ENCODE assay signal across 42 mouse cellular contexts in genomic region chr16:16806325-16806724, GRCm38 (mm10). TPM values are rescaled to one million over a fixed set of nuclear protein-coding genes. Genes with fewer than 3 reads are reported as not detected.
"Had no signal": no experiment of that assay in that cellular context is flagged by ENCODE, and none has a peak within 500 bp of the region (broad histone marks: within the 10 kb centered on the region; RNA-seq: fewer than 3 reads in every experiment).

No protein-coding gene starts in this region.

- ATAC-seq: liver, embryonic 12.5 days; liver, postnatal 0 days; lung, postnatal 0 days; midbrain, embryonic 13.5 days; midbrain, embryonic 15.5 days; midbrain, embryonic 16.5 days had no signal

- DNase-seq: left cerebral cortex, postnatal 4 days; liver, embryonic 13.5 days; liver, postnatal 0 days; lung, adult 18-20 months; lung, adult 2 months; lung, embryonic 14.5 days; lung, postnatal 10 days; lung, postnatal 14 days; lung, postnatal 36 days; lung, postnatal 4 days; midbrain, embryonic 14.5 days had no signal

- H3K27ac ChIP-seq: limb, embryonic 10.5 days; limb, embryonic 12.5 days; limb, embryonic 13.5 days; limb, embryonic 15.5 days; liver, embryonic 12.5 days; liver, embryonic 13.5 days; liver, embryonic 14.5 days; liver, embryonic 15.5 days; lung, embryonic 15.5 days; macrophage; midbrain, embryonic 10.5 days; midbrain, embryonic 12.5 days; midbrain, embryonic 13.5 days; midbrain, embryonic 15.5 days; neural tube, embryonic 12.5 days; neural tube, embryonic 13.5 days had no signal

- H3K36me3 ChIP-seq: limb, embryonic 10.5 days; limb, embryonic 12.5 days; limb, embryonic 13.5 days; limb, embryonic 15.5 days; liver, embryonic 12.5 days; liver, embryonic 13.5 days; liver, embryonic 15.5 days; lung, embryonic 15.5 days; midbrain, embryonic 10.5 days; midbrain, embryonic 12.5 days; midbrain, embryonic 13.5 days; midbrain, embryonic 15.5 days; neural tube, embryonic 12.5 days; neural tube, embryonic 13.5 days had no signal

- H3K4me3 ChIP-seq: limb, embryonic 10.5 days; limb, embryonic 12.5 days; limb, embryonic 13.5 days; limb, embryonic 15.5 days; liver, embryonic 12.5 days; liver, embryonic 13.5 days; liver, embryonic 15.5 days; lung, embryonic 15.5 days; megakaryocyte, embryonic 14.5 days; midbrain, embryonic 10.5 days; midbrain, embryonic 12.5 days; midbrain, embryonic 13.5 days; midbrain, embryonic 15.5 days; myocyte; neural tube, embryonic 12.5 days; neural tube, embryonic 13.5 days had no signal

- H3K4me1 ChIP-seq: limb, embryonic 10.5 days; limb, embryonic 12.5 days; limb, embryonic 13.5 days; limb, embryonic 15.5 days; liver, embryonic 12.5 days; liver, embryonic 13.5 days; liver, embryonic 15.5 days; lung, embryonic 15.5 days; megakaryocyte, embryonic 14.5 days; midbrain, embryonic 10.5 days; midbrain, embryonic 12.5 days; midbrain, embryonic 13.5 days; midbrain, embryonic 15.5 days; neural tube, embryonic 12.5 days; neural tube, embryonic 13.5 days had no signal

- H3K9me3 ChIP-seq: limb, embryonic 10.5 days; limb, embryonic 12.5 days; limb, embryonic 13.5 days; limb, embryonic 15.5 days; liver, embryonic 12.5 days; liver, embryonic 13.5 days; liver, embryonic 15.5 days; lung, embryonic 15.5 days; megakaryocyte, embryonic 14.5 days; midbrain, embryonic 10.5 days; midbrain, embryonic 12.5 days; midbrain, embryonic 13.5 days; midbrain, embryonic 15.5 days; neural tube, embryonic 13.5 days had no signal

- H3K4me2 ChIP-seq: limb, embryonic 12.5 days; limb, embryonic 13.5 days; limb, embryonic 15.5 days; liver, embryonic 11.5 days; liver, embryonic 12.5 days; liver, embryonic 13.5 days; liver, embryonic 15.5 days; lung, embryonic 14.5 days; lung, embryonic 15.5 days; midbrain, embryonic 11.5 days; midbrain, embryonic 12.5 days; midbrain, embryonic 13.5 days; midbrain, embryonic 15.5 days; neural tube, embryonic 12.5 days; neural tube, embryonic 13.5 days had no signal

- H3K9ac ChIP-seq: limb, embryonic 12.5 days; limb, embryonic 13.5 days; limb, embryonic 15.5 days; liver, embryonic 12.5 days; liver, embryonic 13.5 days; liver, embryonic 14.5 days; liver, embryonic 15.5 days; liver, postnatal 0 days; lung, embryonic 14.5 days; lung, embryonic 15.5 days; midbrain, embryonic 12.5 days; midbrain, embryonic 13.5 days; midbrain, embryonic 15.5 days; neural tube, embryonic 12.5 days; neural tube, embryonic 13.5 days had no signal

- H3K27me3 ChIP-seq: limb, embryonic 12.5 days; limb, embryonic 13.5 days; limb, embryonic 15.5 days; liver, embryonic 12.5 days; liver, embryonic 13.5 days; liver, embryonic 15.5 days; lung, embryonic 15.5 days; megakaryocyte, embryonic 14.5 days; midbrain, embryonic 12.5 days; midbrain, embryonic 13.5 days; midbrain, embryonic 15.5 days; neural tube, embryonic 12.5 days; neural tube, embryonic 13.5 days had no signal

RNA-seq across cellular contexts. Expression of gene Spag6l, which starts 22.9 kb away (rescaled TPM):
- total RNA-seq: liver, adult 2 months; megakaryocyte, adult 5-6 weeks; monocyte, adult 5-6 weeks had no signal
- polyA plus RNA-seq: limb, embryonic 11.5 days; limb, embryonic 15.5 days; liver, adult 2 months; liver, embryonic 11.5 days; liver, embryonic 12.5 days; liver, embryonic 13.5 days; liver, embryonic 15.5 days; liver, embryonic 16.5 days; macrophage; myocyte had no signal

RNA-seq across cellular contexts. Expression of gene Igll1, which starts 57.5 kb away (rescaled TPM):
- total RNA-seq: left cerebral cortex, postnatal 10 days; left cerebral cortex, postnatal 14 days; left cerebral cortex, postnatal 36 days; left cerebral cortex, postnatal 4 days; liver, adult 2 months; midbrain, postnatal 0 days; monocyte, adult 5-6 weeks had no signal
- polyA plus RNA-seq: limb, embryonic 10.5 days; limb, embryonic 11.5 days; liver, adult 2 months; liver, embryonic 11.5 days; liver, embryonic 12.5 days; lung, adult 2 months; lung, embryonic 14.5 days; macrophage; midbrain, embryonic 11.5 days; midbrain, embryonic 12.5 days; midbrain, embryonic 14.5 days; midbrain, embryonic 15.5 days; midbrain, embryonic 16.5 days; midbrain, postnatal 0 days; myocyte; neural tube, embryonic 11.5 days; neural tube, embryonic 12.5 days; neural tube, embryonic 13.5 days had no signal
